Mouse (Mus musculus): Measurements from ENCODE around the gene Rnaseh2a. TPM values are rescaled to one million over a fixed set of nuclear protein-coding genes. Genes with fewer than 3 reads are reported as not detected.

Gene Rnaseh2a
- total and polyA plus RNA-seq, 3 experiments, result 71.6 to 115 (median 83.1) TPM

Other genes starting within 250 kb of the Rnaseh2a start
Only the 20 nearest of the 29 such genes appear.
- 142 and 165 TPM in 2 replicates for gene Farsa, start 112.8 kb downstream of the Rnaseh2a start, total RNA-seq (2012; rRNA removed)
- 144 and 146 TPM in 2 replicates for gene Farsa, start 112.8 kb downstream of the Rnaseh2a start, total RNA-seq (2014; rRNA removed)
- gene Farsa, start 112.8 kb downstream of the Rnaseh2a start, polyA plus RNA-seq (2012; ENCODE audit: insufficient read length, low read depth), result 175 and 192 TPM in 2 replicates
- not detected in 2 replicates for gene Syce2, start 97.7 kb downstream of the Rnaseh2a start, total RNA-seq (2012; rRNA removed)
- not detected in 2 replicates for gene Syce2, start 97.7 kb downstream of the Rnaseh2a start, total RNA-seq (2014; rRNA removed)
- gene Syce2, start 97.7 kb downstream of the Rnaseh2a start, polyA plus RNA-seq (2012; ENCODE audit: insufficient read length, low read depth), result 0.54 TPM in 1 of 2 replicates, not detected in the other
- gene Gcdh, start 75.8 kb downstream of the Rnaseh2a start, total RNA-seq (2012; rRNA removed), result 26.2 and 27.3 TPM in 2 replicates
- gene Gcdh, start 75.8 kb downstream of the Rnaseh2a start, total RNA-seq (2014; rRNA removed), result 16.4 and 20.6 TPM in 2 replicates
- 13.7 and 17.7 TPM in 2 replicates for gene Gcdh, start 75.8 kb downstream of the Rnaseh2a start, polyA plus RNA-seq (2012; ENCODE audit: insufficient read length, low read depth)
- 0.34 and 0.38 TPM in 2 replicates for gene Klf1, start 67.8 kb downstream of the Rnaseh2a start, total RNA-seq (2012; rRNA removed)
- gene Klf1, start 67.8 kb downstream of the Rnaseh2a start, total RNA-seq (2014; rRNA removed), result 0.20 and 0.24 TPM in 2 replicates
- gene Klf1, start 67.8 kb downstream of the Rnaseh2a start, polyA plus RNA-seq (2012; ENCODE audit: insufficient read length, low read depth), result 0.20 and 0.26 TPM in 2 replicates
- 12.8 and 13.6 TPM in 2 replicates for gene Dnase2a, start 61.2 kb downstream of the Rnaseh2a start, total RNA-seq (2012; rRNA removed)
- 15.0 and 18.4 TPM in 2 replicates for gene Dnase2a, start 61.2 kb downstream of the Rnaseh2a start, total RNA-seq (2014; rRNA removed)
- gene Dnase2a, start 61.2 kb downstream of the Rnaseh2a start, polyA plus RNA-seq (2012; ENCODE audit: insufficient read length, low read depth), result 25.4 and 31.4 TPM in 2 replicates
- 0.08 and 0.21 TPM in 2 replicates for gene Mast1, start 32.4 kb downstream of the Rnaseh2a start, total RNA-seq (2012; rRNA removed)
- gene Mast1, start 32.4 kb downstream of the Rnaseh2a start, total RNA-seq (2014; rRNA removed), result not detected in 2 replicates
- gene Mast1, start 32.4 kb downstream of the Rnaseh2a start, polyA plus RNA-seq (2012; ENCODE audit: insufficient read length, low read depth), result 0.34 and 0.55 TPM in 2 replicates
- 0.17 and 0.21 TPM in 2 replicates for gene Rtbdn, start 22.8 kb downstream of the Rnaseh2a start, total RNA-seq (2012; rRNA removed)
- not detected in 2 replicates for gene Rtbdn, start 22.8 kb downstream of the Rnaseh2a start, total RNA-seq (2014; rRNA removed)
- 0.93 and 1.8 TPM in 2 replicates for gene Rtbdn, start 22.8 kb downstream of the Rnaseh2a start, polyA plus RNA-seq (2012; ENCODE audit: insufficient read length, low read depth)
- 1.8 and 3.1 TPM in 2 replicates for gene Gm49661, start 334 bp downstream of the Rnaseh2a start, total RNA-seq (2012; rRNA removed)
- gene Gm49661, start 334 bp downstream of the Rnaseh2a start, total RNA-seq (2014; rRNA removed), result not detected in 2 replicates
- not detected in 2 replicates for gene Gm49661, start 334 bp downstream of the Rnaseh2a start, polyA plus RNA-seq (2012; ENCODE audit: insufficient read length, low read depth)
- 218 and 231 TPM in 2 replicates for gene Prdx2, start 180 bp downstream of the Rnaseh2a start, total RNA-seq (2012; rRNA removed)
- 231 and 232 TPM in 2 replicates for gene Prdx2, start 180 bp downstream of the Rnaseh2a start, total RNA-seq (2014; rRNA removed)
- gene Prdx2, start 180 bp downstream of the Rnaseh2a start, polyA plus RNA-seq (2012; ENCODE audit: insufficient read length, low read depth), result 158 and 159 TPM in 2 replicates
- 226 and 342 TPM in 2 replicates for gene Junb, start 9.0 kb upstream of the Rnaseh2a start, total RNA-seq (2012; rRNA removed)
- gene Junb, start 9.0 kb upstream of the Rnaseh2a start, total RNA-seq (2014; rRNA removed), result 175 and 217 TPM in 2 replicates
- 63.4 and 66.4 TPM in 2 replicates for gene Junb, start 9.0 kb upstream of the Rnaseh2a start, polyA plus RNA-seq (2012; ENCODE audit: insufficient read length, low read depth)
- gene Hook2, start 20.8 kb upstream of the Rnaseh2a start, total RNA-seq (2012; rRNA removed), result 17.6 and 24.7 TPM in 2 replicates
- gene Hook2, start 20.8 kb upstream of the Rnaseh2a start, total RNA-seq (2014; rRNA removed), result 7.1 TPM in 2 replicates
- gene Hook2, start 20.8 kb upstream of the Rnaseh2a start, polyA plus RNA-seq (2012; ENCODE audit: insufficient read length, low read depth), result 9.8 and 11.7 TPM in 2 replicates
- gene Best2, start 44.8 kb upstream of the Rnaseh2a start, total RNA-seq (2012; rRNA removed), result 0.21 TPM in 1 of 2 replicates, not detected in the other
- not detected in 2 replicates for gene Best2, start 44.8 kb upstream of the Rnaseh2a start, total RNA-seq (2014; rRNA removed)
- gene Best2, start 44.8 kb upstream of the Rnaseh2a start, polyA plus RNA-seq (2012; ENCODE audit: insufficient read length, low read depth), result 0.23 TPM in 1 of 2 replicates, not detected in the other
- gene Asna1, start 55.5 kb upstream of the Rnaseh2a start, total RNA-seq (2012; rRNA removed), result 109 and 125 TPM in 2 replicates
- gene Asna1, start 55.5 kb upstream of the Rnaseh2a start, total RNA-seq (2014; rRNA removed), result 108 and 119 TPM in 2 replicates
- gene Asna1, start 55.5 kb upstream of the Rnaseh2a start, polyA plus RNA-seq (2012; ENCODE audit: insufficient read length, low read depth), result 127 and 132 TPM in 2 replicates
- 151 and 202 TPM in 2 replicates for gene Trir, start 57.1 kb upstream of the Rnaseh2a start, total RNA-seq (2012; rRNA removed)
- 190 and 209 TPM in 2 replicates for gene Trir, start 57.1 kb upstream of the Rnaseh2a start, total RNA-seq (2014; rRNA removed)
- gene Trir, start 57.1 kb upstream of the Rnaseh2a start, polyA plus RNA-seq (2012; ENCODE audit: insufficient read length, low read depth), result 185 and 244 TPM in 2 replicates
- 48.0 and 50.4 TPM in 2 replicates for gene Tnpo2, start 67.1 kb upstream of the Rnaseh2a start, total RNA-seq (2012; rRNA removed)
- gene Tnpo2, start 67.1 kb upstream of the Rnaseh2a start, total RNA-seq (2014; rRNA removed), result 36.3 and 41.2 TPM in 2 replicates
- gene Tnpo2, start 67.1 kb upstream of the Rnaseh2a start, polyA plus RNA-seq (2012; ENCODE audit: insufficient read length, low read depth), result 45.1 and 57.0 TPM in 2 replicates
- gene Fbxw9, start 90.3 kb upstream of the Rnaseh2a start, total RNA-seq (2012; rRNA removed), result 14.1 and 21.9 TPM in 2 replicates
- 6.4 and 7.3 TPM in 2 replicates for gene Fbxw9, start 90.3 kb upstream of the Rnaseh2a start, total RNA-seq (2014; rRNA removed)
- 10.4 and 11.7 TPM in 2 replicates for gene Fbxw9, start 90.3 kb upstream of the Rnaseh2a start, polyA plus RNA-seq (2012; ENCODE audit: insufficient read length, low read depth)
- gene Gm5741, start 98.2 kb upstream of the Rnaseh2a start, total RNA-seq (2012; rRNA removed), result not detected in 2 replicates
- not detected in 2 replicates for gene Gm5741, start 98.2 kb upstream of the Rnaseh2a start, total RNA-seq (2014; rRNA removed)
- 1.0 TPM in 1 of 2 replicates, not detected in the other for gene Gm5741, start 98.2 kb upstream of the Rnaseh2a start, polyA plus RNA-seq (2012; ENCODE audit: insufficient read length, low read depth)
- 44.7 and 66.4 TPM in 2 replicates for gene Dhps, start 102.0 kb upstream of the Rnaseh2a start, total RNA-seq (2012; rRNA removed)
- 60.1 and 64.6 TPM in 2 replicates for gene Dhps, start 102.0 kb upstream of the Rnaseh2a start, total RNA-seq (2014; rRNA removed)
- gene Dhps, start 102.0 kb upstream of the Rnaseh2a start, polyA plus RNA-seq (2012; ENCODE audit: insufficient read length, low read depth), result 77.3 and 88.5 TPM in 2 replicates
- gene Wdr83os, start 111.0 kb upstream of the Rnaseh2a start, total RNA-seq (2012; rRNA removed), result 34.3 and 40.9 TPM in 2 replicates
- gene Wdr83os, start 111.0 kb upstream of the Rnaseh2a start, total RNA-seq (2014; rRNA removed), result 38.5 and 43.5 TPM in 2 replicates
- 98.3 and 103 TPM in 2 replicates for gene Wdr83os, start 111.0 kb upstream of the Rnaseh2a start, polyA plus RNA-seq (2012; ENCODE audit: insufficient read length, low read depth)
- gene Wdr83, start 111.5 kb upstream of the Rnaseh2a start, total RNA-seq (2012; rRNA removed), result 24.6 and 25.8 TPM in 2 replicates
- gene Wdr83, start 111.5 kb upstream of the Rnaseh2a start, total RNA-seq (2014; rRNA removed), result 4.8 and 5.5 TPM in 2 replicates
- gene Wdr83, start 111.5 kb upstream of the Rnaseh2a start, polyA plus RNA-seq (2012; ENCODE audit: insufficient read length, low read depth), result 34.4 and 35.6 TPM in 2 replicates

All from CH12.LX (cell line).